Mouse (Mus musculus) cortical plate, adult 2 months (tissue): ENCODE measurements around the gene Wdr62.

Experiments used
- CTCF ChIP-seq: fragments of 200-500 bp; IDR thresholded peaks from 2 replicates; pipeline ENCODE4 v1.5.1; 2011; ENCODE audit warnings: mild to moderate bottlenecking, control low read depth, low read length; ENCODE audit not compliant: insufficient read depth; ENCODE audit errors: extremely low read depth
- POLR2A ChIP-seq: fragments of 200-500 bp; IDR thresholded peaks from 2 replicates; pipeline ENCODE4 v1.6.1; 2011; ENCODE audit warnings: mild to moderate bottlenecking, low read length, control low read depth; ENCODE audit not compliant: insufficient read depth; ENCODE audit errors: extremely low read depth

DNA sequence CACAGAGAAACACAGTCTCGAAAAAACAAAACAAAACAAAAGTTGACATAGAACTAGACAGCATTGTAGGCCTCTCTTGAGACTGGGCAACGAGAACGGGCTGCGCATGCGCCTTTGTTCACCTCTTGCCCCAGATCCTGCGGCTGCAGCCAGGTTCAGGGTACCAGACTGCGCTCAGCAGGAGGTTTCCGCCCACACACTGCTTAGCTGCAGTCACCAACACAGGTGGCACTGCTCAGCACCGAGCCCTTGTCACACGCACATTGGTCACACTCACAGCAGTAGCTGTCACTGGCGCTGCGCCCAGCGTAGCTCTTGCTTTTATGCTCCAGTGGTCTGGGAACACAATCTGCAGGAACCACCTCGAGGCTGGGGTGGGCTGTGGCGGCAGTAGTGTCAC lies 46.9 kb upstream of the Wdr62 start:
- no peak for TF ChIP-seq CTCF
- TF ChIP-seq POLR2A = no peak
